Mouse (Mus musculus) liver, adult 2 months (tissue): ENCODE results near the gene Wscd2.

Experiments
- CTCF ChIP-seq: fragments of 200-500 bp; IDR thresholded peaks from 2 replicates; pipeline ENCODE4 v1.5.1; 2011; ENCODE audit warnings: low read depth, low read length, control low read depth
- POLR2A ChIP-seq: fragments of 200-500 bp; IDR thresholded peaks from 2 replicates; pipeline ENCODE4 v1.6.1; 2011; ENCODE audit warnings: low read length, control low read depth; ENCODE audit not compliant: insufficient read depth; ENCODE audit errors: extremely low read depth

DNA sequence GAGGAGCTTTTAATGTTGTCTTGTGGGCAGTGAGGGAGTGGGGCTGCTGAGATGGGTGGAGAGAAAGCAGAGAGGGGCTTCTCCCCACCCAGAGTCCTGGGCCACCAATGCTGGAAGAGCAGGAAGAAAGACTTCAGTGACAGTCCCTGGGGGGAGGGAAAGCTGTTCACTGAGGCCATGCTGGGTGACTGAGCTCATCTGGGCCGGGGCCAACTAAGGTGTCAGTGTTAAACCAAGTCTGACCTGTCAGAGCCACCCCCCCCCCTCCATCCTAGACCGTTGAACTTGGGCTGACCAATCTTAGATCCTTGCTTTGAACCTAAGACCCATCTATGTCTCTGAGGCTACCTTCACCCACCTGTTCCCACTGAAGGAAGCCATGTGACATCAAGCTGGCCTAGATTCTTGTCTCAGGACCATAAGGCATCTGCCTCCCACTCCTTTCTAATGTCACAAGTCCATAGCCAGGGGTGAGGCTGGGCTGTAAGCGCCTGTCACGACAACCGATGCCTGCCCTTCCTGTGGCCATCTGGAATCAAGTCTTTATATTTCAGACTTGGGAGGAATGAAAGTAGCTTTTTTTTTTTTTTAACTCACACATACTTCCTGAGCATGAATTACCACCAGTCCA, 100.0 kb downstream of the Wscd2 start:
- TF ChIP-seq POLR2A (no peak), CTCF (no peak)
